Mouse (Mus musculus): Measurements from ENCODE around the gene Gm17490.

Gm17490 gene

GRCm38 (mm10) chr2:11625890-11626289 is at the start of gene Gm17490:
Gm17490 (minus strand) TSS chr2:11626264.
- DNase-seq = no peak

- DNase-seq = peak in 1 of 2 experiments; percentile 44
Observed at GRCm38 (mm10) chr2:11672144-11672543, 46.1 kb upstream of the Gm17490 start.

- DNase-seq = no peak
Observed at GRCm38 (mm10) chr2:11665326-11665725, 39.3 kb upstream of the Gm17490 start.

- DNase-seq = no peak
Observed at GRCm38 (mm10) chr2:11664806-11665205, 38.7 kb upstream of the Gm17490 start.

- DNase-seq = no peak
Observed at GRCm38 (mm10) chr2:11664367-11664766, 38.3 kb upstream of the Gm17490 start.

GRCm38 (mm10) chr2:11663961-11664360 is 37.9 kb upstream of the Gm17490 start:
- peak; percentile 75 to 85 for DNase-seq

- peak in 1 of 2 experiments; percentile 21 for DNase-seq
Observed at GRCm38 (mm10) chr2:11662907-11663230, 36.8 kb upstream of the Gm17490 start.

GRCm38 (mm10) chr2:11662143-11662906 is 36.3 kb upstream of the Gm17490 start:
- DNase-seq = no peak

GRCm38 (mm10) chr2:11659263-11659662 is 33.2 kb upstream of the Gm17490 start:
- no peak for DNase-seq

- no peak for DNase-seq
Observed at GRCm38 (mm10) chr2:11657581-11657980, 31.5 kb upstream of the Gm17490 start.

GRCm38 (mm10) chr2:11654990-11655931 is 29.2 kb upstream of the Gm17490 start:
- DNase-seq = no peak

GRCm38 (mm10) chr2:11653780-11654179 is 27.7 kb upstream of the Gm17490 start:
- no peak for DNase-seq

- peak; percentile 57 to 78 for DNase-seq
Observed at GRCm38 (mm10) chr2:11653330-11653729, 27.3 kb upstream of the Gm17490 start.

GRCm38 (mm10) chr2:11652780-11653179 is 26.7 kb upstream of the Gm17490 start:
- DNase-seq = no peak

- DNase-seq = no peak
Observed at GRCm38 (mm10) chr2:11652196-11652595, 26.1 kb upstream of the Gm17490 start.

GRCm38 (mm10) chr2:11651476-11651875 is 25.4 kb upstream of the Gm17490 start:
- no peak for DNase-seq

- DNase-seq = no peak
Observed at GRCm38 (mm10) chr2:11645297-11645696, 19.2 kb upstream of the Gm17490 start.

- DNase-seq = no peak
Observed at GRCm38 (mm10) chr2:11644057-11644456, 18.0 kb upstream of the Gm17490 start.

- DNase-seq = no peak
Observed at GRCm38 (mm10) chr2:11642451-11642941, 16.4 kb upstream of the Gm17490 start, which contains the start of gene Il2ra. Il2ra (plus strand) TSS chr2:11642807.

- DNase-seq = peak in 1 of 2 experiments; percentile 57
Observed at GRCm38 (mm10) chr2:11637115-11637514, 11.1 kb upstream of the Gm17490 start.

GRCm38 (mm10) chr2:11636138-11636480 is 10.0 kb upstream of the Gm17490 start:
- DNase-seq = peak in 1 of 2 experiments; percentile 57

- peak; percentile 40 to 64 for DNase-seq
Observed at GRCm38 (mm10) chr2:11635471-11636137, 9.5 kb upstream of the Gm17490 start.

GRCm38 (mm10) chr2:11635035-11635434 is 9.0 kb upstream of the Gm17490 start:
- peak in 1 of 2 experiments; percentile 41 for DNase-seq

Data from thymus, adult 18-20 months (tissue).